Mouse (Mus musculus): ENCODE measurements at regions not wholly inside any gene's neighbourhood (a gene's known extent, or its start where the extent isn't known, plus 50 kb on each side); places are given as distances from the start of the nearest gene placed in this dataset.

DNA sequence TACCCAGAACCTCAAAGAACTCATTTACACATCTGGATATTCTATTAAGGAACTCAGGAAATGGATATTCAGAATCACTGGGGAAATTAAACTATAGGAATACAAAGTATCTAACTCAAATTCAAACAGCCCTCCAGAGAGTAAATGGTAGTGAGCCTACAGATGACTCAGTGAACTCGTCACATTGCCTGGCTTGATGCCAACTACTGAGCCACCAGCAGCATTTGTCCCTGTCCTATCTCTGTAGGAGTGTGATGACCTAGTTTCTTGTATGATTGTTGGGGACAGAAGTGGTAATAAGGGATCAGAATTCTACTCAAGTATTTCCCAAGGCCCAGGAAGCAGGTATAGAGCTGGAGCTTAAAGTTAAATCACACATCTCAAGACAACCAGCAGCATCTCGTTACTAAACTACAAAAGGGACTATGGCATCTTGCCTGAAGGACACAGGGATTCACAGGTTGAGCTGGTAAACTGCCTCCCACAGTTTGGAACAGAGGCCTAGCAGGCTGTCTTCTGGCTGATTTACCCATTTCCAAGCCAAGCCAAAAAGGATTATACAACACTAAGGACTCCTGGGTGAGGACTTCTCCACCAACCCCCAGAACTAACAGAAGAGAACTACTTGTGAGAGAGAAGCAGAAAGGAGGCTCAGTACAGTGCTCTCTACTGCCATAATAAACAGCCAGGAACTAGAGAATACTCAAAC is 88.6 kb downstream of the Cst10 start:
- TF ChIP-seq POLR2A (IDR thresholded peaks at IDR 0.05; ENCODE audit: borderline replicate concordance, insufficient read depth, low read length): no peak
- TF ChIP-seq CTCF (IDR thresholded peaks at IDR 0.05; ENCODE audit: borderline replicate concordance, insufficient read depth, low read depth, low read length): no peak

Measured in cerebellum, adult 2 months (tissue).